Mouse (Mus musculus) heart, embryonic 10.5 days (tissue): ENCODE measurements around the gene Cabin1. TPM values are rescaled to one million over a fixed set of nuclear protein-coding genes. Genes with fewer than 3 reads are reported as not detected.

Source experiments
- DNase-seq: peaks from one replicate; pipeline ENCODE4 v3.0.0-alpha.2; 2017; ENCODE audit warnings: low spot score
- H3K27ac ChIP-seq: fragments of 300-500 bp; sonication (generic); 2 replicates; pipeline ENCODE4 v1.5.1; 2016; ENCODE audit warnings: mild to moderate bottlenecking
- H3K27me3 ChIP-seq: fragments of 300-500 bp; sonication (generic); 2 replicates; pipeline ENCODE4 v1.6.1; 2016; ENCODE audit warnings: mild to moderate bottlenecking; ENCODE audit not compliant: poor library complexity, insufficient read depth, severe bottlenecking
- H3K36me3 ChIP-seq: fragments of 300-500 bp; sonication (generic); 2 replicates; pipeline ENCODE4 v1.6.1; 2016; ENCODE audit warnings: mild to moderate bottlenecking, moderate library complexity
- H3K4me1 ChIP-seq: fragments of 300-500 bp; sonication (generic); 2 replicates; pipeline ENCODE4 v1.6.1; 2016; ENCODE audit warnings: mild to moderate bottlenecking
- H3K4me3 ChIP-seq: fragments of 300-500 bp; sonication (generic); 2 replicates; pipeline ENCODE4 v1.5.1; 2016; ENCODE audit warnings: mild to moderate bottlenecking, moderate library complexity
- H3K9me3 ChIP-seq: fragments of 300-500 bp; sonication (generic); 2 replicates; pipeline ENCODE4 v1.6.1; 2016; ENCODE audit warnings: mild to moderate bottlenecking, moderate library complexity
- WGBS: fragments of 180-500 bp; shearing (Covaris S2); methylation state at CpG from one replicate; pipeline ENCODE4 v1.1.7; 2016; 5-methylcytosine and 5-hydroxymethylcytosine counted together
- polyA plus RNA-seq: library from polyadenylated mRNA; unstranded; fragments of >200 nt; fragmentation: Nextera tagmentation; extraction: Ambion mirVana; gene quantifications from 2 replicates; pipeline ENCODE4 v1.2.1, GENCODE M21; 2016

Gene Cabin1
- polyA plus RNA-seq, 1 experiment from 2014 or later = 20.0 TPM

DNA sequence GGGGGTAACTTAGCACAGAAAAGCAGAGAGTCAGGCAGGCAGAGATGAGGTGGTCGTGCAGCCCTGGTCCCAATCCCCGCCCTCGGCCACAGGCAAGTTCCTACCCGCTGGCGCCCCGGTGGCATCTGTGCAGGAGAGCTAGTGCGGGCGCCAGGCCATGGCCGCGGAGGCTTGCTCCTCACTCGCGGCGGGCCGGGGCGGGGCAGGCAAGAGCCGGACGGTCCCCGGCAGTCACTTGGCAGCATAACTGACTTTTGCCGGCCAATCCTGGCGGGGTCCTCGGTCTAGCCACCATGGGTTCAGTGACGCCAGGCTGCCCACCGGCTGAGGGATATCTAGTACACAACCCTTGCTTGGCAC lies 96.2 kb downstream of the Cabin1 start:
- Histone ChIP-seq H3K4me1 (peaks cover 14% of the 10 kb centered on the region), H3K27me3 (peaks cover 31% of the 10 kb centered on the region), H3K36me3 (peaks cover 45% of the 10 kb centered on the region), H3K4me3 (peak overlapping the region; percentile 72), H3K27ac (peak overlapping the region; percentile 81), H3K9me3 (no peaks in the 10 kb centered on the region)
- WGBS = under 1% methylated on average over 23 of the region's 23 CpGs
- DNase-seq = no peak

DNA sequence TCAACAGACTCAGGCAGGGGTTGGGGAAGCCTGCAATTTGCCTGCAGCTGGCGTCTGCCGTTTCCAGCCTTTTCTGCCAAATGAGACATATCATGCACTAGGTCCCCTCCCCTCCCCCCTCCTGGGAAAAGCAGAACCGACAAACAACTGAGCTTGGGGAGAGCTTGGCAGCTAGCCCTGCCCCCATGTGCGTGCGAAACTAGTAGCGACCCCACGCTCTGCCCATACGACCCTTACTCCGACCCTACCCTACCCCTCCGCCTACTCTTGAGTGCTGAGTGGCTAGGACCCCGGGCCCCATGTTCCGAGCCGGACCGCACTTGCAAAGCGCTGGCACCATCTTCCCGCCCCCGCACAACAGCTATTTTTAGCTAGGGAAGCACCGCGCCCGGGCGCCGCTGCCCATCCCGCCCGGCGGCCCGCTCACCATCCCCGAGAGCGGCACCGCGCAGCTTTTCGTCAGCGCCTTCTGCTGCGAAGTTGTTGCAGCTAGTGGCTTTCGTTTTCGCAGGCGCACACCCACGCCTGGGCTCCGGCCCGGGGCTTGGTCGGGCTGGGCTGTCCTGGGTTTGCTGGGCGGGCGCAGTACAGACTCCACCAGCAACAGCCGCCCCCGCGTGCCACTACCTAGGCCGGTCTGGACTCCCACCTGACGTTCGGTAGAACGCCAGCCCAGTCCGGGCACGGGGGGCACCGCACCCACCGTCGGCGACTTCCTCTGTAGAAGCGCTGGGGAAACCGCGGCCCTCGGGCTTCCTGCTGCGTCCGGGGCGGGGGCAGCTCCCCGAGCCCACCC lies 96.8 kb downstream of the Cabin1 start:
- 1% methylated on average over 63 of the region's 63 CpGs for WGBS

DNA sequence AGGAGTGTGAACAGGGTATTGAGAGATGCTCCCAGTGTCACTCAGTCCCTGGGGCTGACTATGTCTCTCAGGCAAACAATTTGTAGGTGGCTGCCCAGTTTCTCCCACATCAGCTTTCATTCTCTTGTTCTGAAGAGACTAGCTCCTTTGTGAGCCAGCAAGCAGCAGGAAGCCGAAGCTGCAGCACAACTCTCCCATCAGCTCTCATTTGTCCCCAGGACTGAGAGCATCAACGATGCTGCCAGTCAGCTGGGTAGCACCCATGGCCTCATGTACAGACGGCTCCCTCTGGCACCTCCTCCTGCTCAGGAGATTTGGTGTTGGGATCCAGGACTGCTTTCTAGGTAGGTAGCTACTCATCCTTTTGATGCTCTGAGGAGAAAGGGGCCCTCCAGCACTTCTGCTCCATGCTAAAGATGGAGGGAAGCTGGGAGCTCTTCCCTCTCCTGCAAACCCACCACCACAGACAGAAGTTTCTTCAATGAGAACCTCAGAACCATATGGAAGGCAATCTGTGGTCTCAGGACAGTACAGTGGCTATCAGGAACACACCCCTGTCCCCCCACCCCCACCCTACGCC lies 97.6 kb downstream of the Cabin1 start:
- DNase-seq = no peak
- Histone ChIP-seq H3K4me1 (peaks cover 14% of the 10 kb centered on the region), H3K27me3 (peaks cover 31% of the 10 kb centered on the region), H3K9me3 (no peaks in the 10 kb centered on the region), H3K4me3 (peak overlapping the region; percentile 72), H3K27ac (peak overlapping the region; percentile 81), H3K36me3 (peaks cover 54% of the 10 kb centered on the region)
- WGBS = 52% methylated on average over 4 of the region's 4 CpGs

More for the DNA sequence above, 96.8 kb downstream of the Cabin1 start:
- DNase-seq = peak; percentile 80
- H3K9me3 ChIP-seq = no peaks in the 10 kb centered on the region
- H3K27me3 ChIP-seq = peaks cover 31% of the 10 kb centered on the region
- H3K27ac ChIP-seq = peak overlapping the region; percentile 81
- H3K36me3 ChIP-seq = peaks cover 46% of the 10 kb centered on the region
- peak overlapping the region; percentile 72 for H3K4me3 ChIP-seq
- H3K4me1 ChIP-seq = peaks cover 14% of the 10 kb centered on the region

DNA sequence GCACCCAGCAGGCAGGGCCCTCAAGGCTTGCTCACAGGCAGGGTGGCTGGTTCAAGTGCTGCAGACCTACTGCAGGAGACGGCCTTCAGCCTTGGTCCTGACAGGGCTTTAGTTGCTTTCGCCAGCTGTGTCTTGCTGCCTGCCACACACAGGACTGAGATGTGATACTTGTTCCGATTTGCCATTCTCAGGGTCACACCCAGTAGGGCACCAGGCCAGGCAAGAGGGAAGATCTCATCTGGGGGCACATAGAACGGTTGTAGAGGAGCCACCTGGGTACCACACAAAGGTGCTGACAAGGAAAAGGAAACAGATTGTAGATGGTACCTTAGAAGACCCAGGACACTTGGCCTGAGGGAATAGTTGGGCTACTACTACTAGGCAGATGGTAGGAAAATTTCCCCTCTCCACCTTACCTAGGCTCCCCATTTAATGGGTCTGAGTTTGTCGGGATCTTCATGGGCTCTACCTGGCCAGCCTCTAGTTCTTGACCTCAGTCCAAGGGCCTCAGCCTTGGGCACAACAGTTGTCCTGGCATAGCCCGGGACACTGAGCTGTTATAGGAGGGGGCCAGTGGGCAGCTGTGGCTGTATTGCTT lies 99.4 kb downstream of the Cabin1 start:
- H3K27me3 ChIP-seq = peaks cover 23% of the 10 kb centered on the region
- no peak overlapping the region for H3K4me3 ChIP-seq
- H3K36me3 ChIP-seq = peaks cover 44% of the 10 kb centered on the region
- H3K27ac ChIP-seq = no peak overlapping the region
- no peaks in the 10 kb centered on the region for H3K9me3 ChIP-seq
- peaks cover 14% of the 10 kb centered on the region for H3K4me1 ChIP-seq
- WGBS = 91% methylated on average over 6 of the region's 6 CpGs
- no peak for DNase-seq

DNA sequence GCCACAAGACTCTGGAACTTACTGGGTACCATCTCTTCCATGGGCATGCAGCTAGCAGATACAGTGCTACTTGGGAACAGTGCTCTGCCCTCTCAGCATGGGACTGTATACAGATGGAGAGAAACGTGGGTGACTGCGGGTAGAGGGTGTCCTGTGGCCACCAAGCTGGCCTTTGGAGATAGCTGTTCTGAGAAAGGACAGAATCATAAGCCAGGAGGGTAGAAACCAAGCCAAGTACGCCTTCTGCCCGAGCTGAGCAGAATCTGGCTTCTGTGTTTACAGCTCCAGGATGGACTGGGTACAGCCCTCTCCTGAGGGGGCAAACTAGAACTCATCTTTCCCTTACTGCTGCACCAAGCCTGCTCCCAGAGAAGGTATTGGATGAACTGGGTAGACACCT lies 101.6 kb downstream of the Cabin1 start:
- WGBS = 93% methylated on average over 4 of the region's 4 CpGs
- Histone ChIP-seq H3K4me3 (no peak overlapping the region), H3K36me3 (peaks cover 51% of the 10 kb centered on the region), H3K27me3 (0 out of 2 replicates have a peak, but pooled peaks cover 6% of the 10 kb centered on the region), H3K4me1 (peaks cover 7% of the 10 kb centered on the region), H3K27ac (no peak overlapping the region), H3K9me3 (no peaks in the 10 kb centered on the region)
- DNase-seq = no peak

DNA sequence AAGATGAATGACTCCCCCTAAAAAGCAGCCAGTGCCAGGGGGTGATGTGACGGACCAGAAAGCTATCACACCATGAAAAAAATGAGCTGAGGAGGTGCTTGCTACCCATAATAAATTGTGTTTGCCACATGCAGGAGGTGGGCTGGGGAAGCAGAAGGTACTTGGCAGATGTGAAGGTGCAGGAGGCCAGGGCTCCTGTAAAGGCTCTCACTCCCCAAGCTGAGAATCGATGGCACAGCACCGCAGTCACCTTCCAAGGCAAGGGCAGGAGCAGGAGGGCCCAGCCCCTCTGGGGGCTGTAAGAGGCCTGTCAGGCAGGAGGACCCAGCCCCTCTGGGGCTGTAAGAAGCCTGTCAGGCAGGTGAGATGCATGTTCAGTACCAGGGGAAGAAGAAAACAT lies 102.3 kb downstream of the Cabin1 start:
- H3K9me3 ChIP-seq = no peaks in the 10 kb centered on the region
- H3K27ac ChIP-seq = no peak overlapping the region
- H3K4me1 ChIP-seq = peaks cover 5% of the 10 kb centered on the region
- 0 out of 2 replicates have a peak, but pooled peaks cover 6% of the 10 kb centered on the region for H3K27me3 ChIP-seq
- no peak overlapping the region for H3K4me3 ChIP-seq
- peaks cover 58% of the 10 kb centered on the region for H3K36me3 ChIP-seq
- 88% methylated on average over 3 of the region's 3 CpGs for WGBS
- no peak for DNase-seq

DNA sequence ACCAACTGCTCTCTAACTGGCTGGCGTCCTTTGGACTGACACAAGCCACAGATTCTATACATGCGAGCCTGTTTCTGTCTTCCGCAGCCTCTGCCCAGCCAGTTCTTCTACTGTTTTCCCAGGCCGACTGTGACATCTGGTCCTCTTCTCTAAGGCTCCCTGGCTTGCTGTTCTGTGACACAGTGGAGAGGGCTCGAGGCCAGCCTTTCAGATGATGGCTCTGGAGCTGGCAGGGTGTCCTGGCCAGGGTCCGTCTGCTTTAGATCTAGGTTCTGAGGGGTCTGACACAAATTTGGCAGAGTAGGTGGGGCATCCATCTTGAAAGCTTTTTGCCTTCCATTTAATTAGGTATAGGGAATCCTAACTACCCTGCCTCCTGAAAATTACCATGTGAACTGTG lies 102.8 kb downstream of the Cabin1 start:
- no peaks in the 10 kb centered on the region for H3K9me3 ChIP-seq
- no peaks in the 10 kb centered on the region for H3K4me1 ChIP-seq
- no peak overlapping the region for H3K27ac ChIP-seq
- WGBS = 89% methylated on average over 6 of the region's 6 CpGs
- no peak overlapping the region for H3K4me3 ChIP-seq
- H3K36me3 ChIP-seq = peaks cover 63% of the 10 kb centered on the region
- 0 out of 2 replicates have a peak, but pooled peaks cover 6% of the 10 kb centered on the region for H3K27me3 ChIP-seq
- DNase-seq = no peak

DNA sequence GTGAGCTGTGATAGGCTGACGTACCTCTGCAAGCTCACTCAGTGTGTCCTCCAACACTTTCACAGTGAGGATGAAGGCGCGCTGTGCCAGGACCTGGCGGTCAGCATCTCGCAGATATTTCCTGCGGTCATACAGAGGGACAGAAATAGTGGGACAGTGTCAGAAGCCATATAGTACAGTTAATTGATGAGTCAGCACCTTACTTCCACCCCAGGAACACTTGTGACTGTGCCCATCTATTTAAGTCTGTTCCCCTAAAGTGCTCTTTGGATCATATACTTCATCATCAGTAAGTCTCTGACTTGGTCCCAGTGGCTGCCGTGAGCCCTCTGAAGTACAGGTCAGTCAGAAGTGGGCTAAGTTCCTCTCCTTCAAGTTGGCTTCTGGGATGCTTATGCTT lies 106.4 kb downstream of the Cabin1 start:
- Histone ChIP-seq H3K4me1 (no peaks in the 10 kb centered on the region), H3K27me3 (no peaks in the 10 kb centered on the region)
- 89% methylated on average over 7 of the region's 7 CpGs for WGBS

DNA sequence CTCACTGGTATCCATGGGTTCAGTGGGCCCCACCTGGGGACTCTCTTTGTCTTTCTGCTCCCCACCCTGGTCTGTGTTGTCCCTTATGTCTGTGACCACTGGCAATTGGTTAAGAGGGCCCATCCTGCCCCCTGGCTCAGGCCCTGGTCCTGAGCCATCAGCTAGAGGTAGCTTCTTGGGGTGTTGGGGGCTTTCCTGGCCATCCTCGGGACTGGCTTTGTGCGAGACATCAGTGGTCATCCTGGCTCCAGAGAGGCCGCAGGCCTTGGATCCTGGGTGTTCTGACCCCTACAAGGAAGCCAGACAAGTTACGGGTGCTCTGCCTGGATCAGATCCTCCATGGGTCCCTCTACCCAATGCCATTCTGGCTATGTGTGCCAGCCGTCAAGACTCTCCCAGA lies 107.0 kb downstream of the Cabin1 start:
- Histone ChIP-seq H3K9me3 (no peaks in the 10 kb centered on the region), H3K27ac (no peak overlapping the region), H3K4me1 (no peaks in the 10 kb centered on the region), H3K36me3 (peaks cover 79% of the 10 kb centered on the region), H3K4me3 (no peak overlapping the region), H3K27me3 (no peaks in the 10 kb centered on the region)
- no peak for DNase-seq
- 88% methylated on average over 5 of the region's 5 CpGs for WGBS

More for the DNA sequence above, 106.4 kb downstream of the Cabin1 start:
- peaks cover 79% of the 10 kb centered on the region for H3K36me3 ChIP-seq
- H3K9me3 ChIP-seq = no peaks in the 10 kb centered on the region
- no peak overlapping the region for H3K27ac ChIP-seq
- DNase-seq = no peak
- no peak overlapping the region for H3K4me3 ChIP-seq

DNA sequence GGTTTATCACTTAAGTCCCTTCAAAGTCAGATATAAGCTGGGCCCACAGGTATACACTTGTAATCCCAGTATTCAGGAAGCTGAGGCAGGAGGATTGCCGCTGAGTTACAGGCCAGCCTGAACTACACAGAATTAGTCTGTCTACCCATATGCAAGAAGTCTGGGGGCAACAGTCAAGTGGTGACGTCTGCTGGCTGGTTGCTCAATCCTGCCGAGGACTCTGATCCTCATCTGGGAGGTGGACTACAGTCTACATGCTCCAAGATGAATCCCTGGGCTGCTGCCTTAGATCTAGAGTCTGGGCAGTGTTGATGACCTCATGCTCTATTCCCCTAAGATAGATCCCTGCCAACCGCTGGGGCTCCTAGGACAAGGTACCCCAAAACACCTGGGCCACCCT lies 110.1 kb downstream of the Cabin1 start:
- peaks cover 97% of the 10 kb centered on the region for H3K36me3 ChIP-seq
- H3K27ac ChIP-seq = no peak overlapping the region
- WGBS = 90% methylated on average over 4 of the region's 4 CpGs

DNA sequence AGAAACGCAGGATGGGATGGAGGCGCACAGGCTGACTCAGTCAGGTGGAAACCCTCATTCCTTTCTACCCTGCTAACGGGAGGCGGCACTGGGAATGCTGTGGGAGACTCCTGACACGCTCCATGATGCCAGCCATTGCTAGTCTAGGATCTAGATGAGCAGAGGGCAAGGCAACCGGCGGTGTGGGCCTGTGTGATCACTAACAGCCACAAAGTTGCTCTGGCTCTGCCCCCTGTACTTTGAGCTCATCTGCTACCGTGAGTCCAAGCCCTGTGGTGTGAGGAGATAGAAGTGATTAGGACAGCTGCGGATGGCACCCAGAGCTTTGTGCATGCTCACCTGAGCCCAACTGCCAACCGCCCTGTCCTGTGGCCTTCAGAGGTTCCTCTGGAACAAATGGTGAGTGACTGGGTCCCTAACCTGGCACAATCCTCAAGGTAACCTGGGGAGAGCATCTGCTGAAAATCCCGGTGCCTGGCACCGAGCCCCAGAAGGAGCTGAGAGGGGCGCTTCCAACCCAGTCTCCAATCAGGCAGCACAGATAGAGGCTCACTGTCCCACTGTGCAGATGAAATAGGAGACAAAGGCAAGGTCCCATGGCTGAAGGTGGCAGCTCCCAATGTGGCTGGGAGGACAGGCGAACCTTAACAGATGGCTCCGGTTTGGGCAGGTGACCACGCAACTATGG lies 112.6 kb downstream of the Cabin1 start:
- WGBS = 94% methylated on average over 16 of the region's 16 CpGs
- Histone ChIP-seq H3K36me3 (peaks cover 96% of the 10 kb centered on the region), H3K27me3 (no peaks in the 10 kb centered on the region), H3K4me1 (peaks cover 9% of the 10 kb centered on the region), H3K9me3 (no peaks in the 10 kb centered on the region), H3K27ac (no peak overlapping the region), H3K4me3 (no peak overlapping the region)
- DNase-seq = no peak

More for the DNA sequence above, 110.1 kb downstream of the Cabin1 start:
- no peak for DNase-seq
- Histone ChIP-seq H3K4me3 (no peak overlapping the region), H3K4me1 (no peaks in the 10 kb centered on the region), H3K27me3 (no peaks in the 10 kb centered on the region), H3K9me3 (no peaks in the 10 kb centered on the region)

DNA sequence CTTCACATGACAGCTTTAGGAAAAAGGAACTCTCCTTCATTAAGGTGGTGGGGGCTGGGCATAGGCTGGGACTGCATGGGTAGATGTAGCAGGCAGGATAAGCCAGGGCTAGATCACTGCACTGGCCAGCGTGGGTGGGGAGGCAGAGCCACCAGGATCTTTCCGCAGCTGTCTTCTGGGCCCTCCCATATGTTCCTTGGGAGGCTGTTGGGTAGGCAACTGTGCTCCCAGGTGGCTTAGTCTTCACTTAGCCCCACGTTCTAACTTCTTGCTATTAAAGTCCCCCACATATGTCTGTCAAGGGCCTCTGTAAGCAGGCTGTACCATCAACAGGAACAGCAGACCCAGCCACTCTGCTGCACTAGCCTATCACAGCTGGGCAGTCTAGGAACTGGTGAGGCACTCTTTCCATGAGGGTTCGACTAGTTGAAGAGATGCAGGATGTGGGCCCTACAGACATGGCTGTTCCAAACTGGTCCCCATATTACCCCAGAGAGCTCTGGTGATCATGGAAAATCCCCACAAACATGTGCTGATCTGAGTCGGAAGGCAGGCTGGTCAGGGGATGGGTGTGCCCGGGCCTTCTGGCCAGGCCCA lies 113.7 kb downstream of the Cabin1 start:
- H3K4me3 ChIP-seq = no peak overlapping the region
- H3K27me3 ChIP-seq = no peaks in the 10 kb centered on the region
- no peak overlapping the region for H3K27ac ChIP-seq
- peaks cover 98% of the 10 kb centered on the region for H3K36me3 ChIP-seq
- no peak for DNase-seq
- peaks cover 9% of the 10 kb centered on the region for H3K4me1 ChIP-seq
- 88% methylated on average over 6 of the region's 6 CpGs for WGBS
- H3K9me3 ChIP-seq = no peaks in the 10 kb centered on the region
